Mouse (Mus musculus): ENCODE measurements around the gene Gm20388. TPM values are rescaled to one million over a fixed set of nuclear protein-coding genes. Genes with fewer than 3 reads are reported as not detected.
A peak's percentile ranks its signal among the peaks of the same experiment; 100 is the strongest.

Gene Gm20388
- polyA plus RNA-seq, 1 experiment from 2014 or later: not detected

DNA sequence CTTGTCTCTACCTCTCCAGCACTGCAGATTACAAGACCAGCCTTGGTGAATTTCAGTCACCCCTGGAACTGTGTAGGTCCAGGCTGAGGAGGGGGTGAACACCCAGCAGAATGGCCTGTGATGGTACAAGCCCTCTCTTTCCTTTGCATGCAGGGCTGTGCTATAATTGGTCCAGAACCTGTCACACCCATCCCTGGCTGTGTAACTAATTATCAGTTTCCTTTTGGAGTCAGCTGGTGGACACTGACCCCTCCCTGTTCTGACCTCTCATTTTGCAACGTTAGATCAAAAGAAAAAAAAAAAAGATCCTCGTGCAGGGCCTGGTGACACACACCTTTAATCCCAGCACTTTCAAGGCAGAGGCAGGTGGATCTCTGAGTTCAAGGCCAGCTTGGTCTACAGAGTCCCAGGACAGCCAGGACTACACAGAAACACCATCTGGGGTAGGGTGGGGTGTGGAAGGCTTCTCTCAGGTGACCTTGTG is 2032.5 kb downstream of the Gm20388 start:
- ATAC-seq (ENCODE audit: insufficient number of reproducible peaks, low FRiP score, low TSS enrichment, low read depth) (no peak), DNase-seq (ENCODE audit: low spot score) (no peak)
- H3K36me3 ChIP-seq (ENCODE audit: control insufficient read depth, insufficient read depth, low read length): no peaks in the 10 kb centered on the region
- no peaks in the 10 kb centered on the region for H3K9me3 ChIP-seq (ENCODE audit: control insufficient read depth, low read length)
- no peak overlapping the region for H3K9ac ChIP-seq (ENCODE audit: low read length)
- no peak overlapping the region for H3K4me3 ChIP-seq (ENCODE audit: low read depth, low read length)
- no peak overlapping the region for H3K4me2 ChIP-seq (ENCODE audit: low read depth, severe bottlenecking)
- 35% methylated on average over 2 of the region's 2 CpGs for WGBS
- H3K27me3 ChIP-seq (ENCODE audit: control insufficient read depth, insufficient read depth, low read length): no peaks in the 10 kb centered on the region
- H3K4me1 ChIP-seq (ENCODE audit: control insufficient read depth, insufficient read depth, low read length): peaks cover 11% of the 10 kb centered on the region
- no peak overlapping the region for H3K27ac ChIP-seq (replicated peaks; ENCODE audit: low read depth, low read length)

DNA sequence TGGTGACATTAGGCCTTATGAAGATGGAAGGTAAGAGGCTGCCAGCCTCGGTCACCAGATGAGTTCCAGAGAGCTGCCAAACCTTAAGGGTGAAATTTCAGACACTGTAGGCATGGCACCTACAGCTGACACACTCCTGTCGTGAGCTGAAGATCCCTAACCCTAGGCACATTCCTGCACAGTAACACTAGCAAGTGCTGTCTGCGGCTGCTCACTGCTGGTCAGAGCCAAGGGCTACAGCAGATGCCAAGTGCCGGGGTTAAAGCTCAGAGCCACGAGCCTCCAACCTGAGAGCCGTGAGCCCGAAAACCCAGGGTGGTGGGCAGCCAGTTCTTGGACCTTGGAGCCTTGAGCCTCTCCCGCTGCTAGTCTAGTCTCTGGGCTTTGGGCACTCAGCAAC is 2033.1 kb downstream of the Gm20388 start:
- 80% methylated on average over 8 of the region's 8 CpGs for WGBS

DNA sequence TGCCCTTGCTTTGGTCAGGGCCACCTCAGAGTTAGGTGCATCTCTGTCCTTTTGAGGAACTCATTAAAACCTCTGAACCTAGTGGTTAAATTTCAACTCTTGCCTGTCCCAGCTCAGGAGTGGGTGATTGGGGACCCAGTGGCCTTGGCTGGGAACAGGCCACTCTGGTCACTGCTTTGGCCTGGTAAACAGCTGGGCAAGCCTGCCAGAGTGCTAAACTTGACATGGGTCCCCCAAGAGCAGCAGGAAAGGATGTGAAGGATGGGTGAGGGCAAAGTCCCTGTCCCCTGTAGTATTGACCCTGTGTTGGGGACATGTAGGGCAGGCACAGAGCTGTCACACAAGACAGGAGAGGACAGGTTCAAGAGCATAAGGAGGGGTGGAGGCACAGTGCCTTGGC is 2034.2 kb downstream of the Gm20388 start, which contains the start of gene Car5a:
Car5a (minus strand) TSS at position 74 of the 400 bp plus-strand sequence.
- H3K4me3 ChIP-seq (ENCODE audit: low read depth, low read length): no peak within 1 kb of the TSS
- ATAC-seq (ENCODE audit: insufficient number of reproducible peaks, low FRiP score, low TSS enrichment, low read depth) (no peak), DNase-seq (ENCODE audit: low spot score) (no peak)
- H3K36me3 ChIP-seq (ENCODE audit: control insufficient read depth, insufficient read depth, low read length): no peaks in the 10 kb centered on the region
- no peak within 1 kb of the TSS for H3K27ac ChIP-seq (replicated peaks; ENCODE audit: low read depth, low read length)
- no peaks in the 10 kb centered on the region for H3K9me3 ChIP-seq (ENCODE audit: control insufficient read depth, low read length)
- no peak within 1 kb of the TSS for H3K4me2 ChIP-seq (ENCODE audit: low read depth, severe bottlenecking)
- no peaks in the 10 kb centered on the region for H3K27me3 ChIP-seq (ENCODE audit: control insufficient read depth, insufficient read depth, low read length)
- peaks cover 21% of the 10 kb centered on the region for H3K4me1 ChIP-seq (ENCODE audit: control insufficient read depth, insufficient read depth, low read length)
- H3K9ac ChIP-seq (ENCODE audit: low read length): no peak within 1 kb of the TSS

More for the DNA sequence above, 2033.1 kb downstream of the Gm20388 start:
- DNase-seq (ENCODE audit: low spot score) (no peak), ATAC-seq (ENCODE audit: insufficient number of reproducible peaks, low FRiP score, low TSS enrichment, low read depth) (no peak)
- Histone ChIP-seq H3K4me1 (ENCODE audit: control insufficient read depth, insufficient read depth, low read length) (peaks cover 16% of the 10 kb centered on the region), H3K9me3 (ENCODE audit: control insufficient read depth, low read length) (no peaks in the 10 kb centered on the region), H3K4me2 (ENCODE audit: low read depth, severe bottlenecking) (no peak overlapping the region), H3K36me3 (ENCODE audit: control insufficient read depth, insufficient read depth, low read length) (no peaks in the 10 kb centered on the region), H3K9ac (ENCODE audit: low read length) (no peak overlapping the region), H3K27me3 (ENCODE audit: control insufficient read depth, insufficient read depth, low read length) (no peaks in the 10 kb centered on the region), H3K4me3 (ENCODE audit: low read depth, low read length) (no peak overlapping the region), H3K27ac (replicated peaks; ENCODE audit: low read depth, low read length) (no peak overlapping the region)

GRCm38 (mm10) chr8:121946351-121946750 is 2035.7 kb downstream of the Gm20388 start:
- H3K27me3 ChIP-seq (ENCODE audit: control insufficient read depth, insufficient read depth, low read length): no peaks in the 10 kb centered on the region
- H3K4me1 ChIP-seq (ENCODE audit: control insufficient read depth, insufficient read depth, low read length): peaks cover 21% of the 10 kb centered on the region
- H3K9ac ChIP-seq (ENCODE audit: low read length): no peak overlapping the region
- ATAC-seq (ENCODE audit: insufficient number of reproducible peaks, low FRiP score, low TSS enrichment, low read depth) (no peak), DNase-seq (ENCODE audit: low spot score) (no peak)
- H3K9me3 ChIP-seq (ENCODE audit: control insufficient read depth, low read length): no peaks in the 10 kb centered on the region
- no peak overlapping the region for H3K4me3 ChIP-seq (ENCODE audit: low read depth, low read length)
- H3K4me2 ChIP-seq (ENCODE audit: low read depth, severe bottlenecking): no peak overlapping the region
- WGBS: 83% methylated on average over 7 of the region's 7 CpGs
- H3K27ac ChIP-seq (replicated peaks; ENCODE audit: low read depth, low read length): no peak overlapping the region
- H3K36me3 ChIP-seq (ENCODE audit: control insufficient read depth, insufficient read depth, low read length): no peaks in the 10 kb centered on the region

DNA sequence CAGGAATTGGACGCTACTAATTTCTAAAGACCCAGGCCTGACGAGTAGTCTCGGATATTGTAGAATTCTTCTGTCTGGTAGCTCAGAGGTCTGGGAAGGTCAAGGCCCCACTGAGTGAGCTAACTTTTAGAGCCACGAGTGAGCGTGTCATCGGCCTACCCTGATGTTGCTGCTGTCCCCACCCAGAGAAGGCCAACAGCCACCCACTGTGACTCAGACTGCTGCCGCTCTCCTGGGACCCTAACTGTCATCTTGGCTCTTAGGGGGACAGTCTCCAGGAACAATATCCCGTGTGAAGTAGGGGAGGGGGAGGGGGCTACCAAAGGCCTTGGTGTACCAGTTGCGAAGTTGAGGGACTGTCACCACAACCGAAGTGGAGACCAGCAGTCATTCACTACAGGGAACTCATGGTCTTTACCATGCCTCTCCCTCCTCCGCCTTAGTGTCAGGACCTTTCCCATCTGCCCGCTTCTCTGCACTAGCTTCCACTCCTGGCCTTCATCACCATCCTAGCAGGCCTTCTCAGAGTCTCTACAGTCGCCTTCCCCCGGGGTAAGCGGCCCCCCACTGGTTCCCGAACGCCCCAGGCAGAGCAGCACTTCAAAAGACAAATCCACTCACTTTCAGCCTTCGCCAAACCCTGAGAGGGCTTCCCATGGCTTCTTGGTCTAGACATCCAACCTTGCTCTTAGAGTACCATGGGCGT is 2036.6 kb downstream of the Gm20388 start:
- DNase-seq (ENCODE audit: low spot score) (no peak), ATAC-seq (ENCODE audit: insufficient number of reproducible peaks, low FRiP score, low TSS enrichment, low read depth) (no peak)
- WGBS: 28% methylated on average over 19 of the region's 19 CpGs
- H3K9ac ChIP-seq (ENCODE audit: low read length): peak overlapping the region; percentile 67
- H3K36me3 ChIP-seq (ENCODE audit: control insufficient read depth, insufficient read depth, low read length): no peaks in the 10 kb centered on the region
- H3K9me3 ChIP-seq (ENCODE audit: control insufficient read depth, low read length): no peaks in the 10 kb centered on the region
- H3K27me3 ChIP-seq (ENCODE audit: control insufficient read depth, insufficient read depth, low read length): no peaks in the 10 kb centered on the region
- H3K4me1 ChIP-seq (ENCODE audit: control insufficient read depth, insufficient read depth, low read length): peaks cover 23% of the 10 kb centered on the region
- peak overlapping the region; percentile 88 for H3K27ac ChIP-seq (replicated peaks; ENCODE audit: low read depth, low read length)
- peak overlapping the region; percentile 72 for H3K4me2 ChIP-seq (ENCODE audit: low read depth, severe bottlenecking)
- H3K4me3 ChIP-seq (ENCODE audit: low read depth, low read length): peak overlapping the region; percentile 32

DNA sequence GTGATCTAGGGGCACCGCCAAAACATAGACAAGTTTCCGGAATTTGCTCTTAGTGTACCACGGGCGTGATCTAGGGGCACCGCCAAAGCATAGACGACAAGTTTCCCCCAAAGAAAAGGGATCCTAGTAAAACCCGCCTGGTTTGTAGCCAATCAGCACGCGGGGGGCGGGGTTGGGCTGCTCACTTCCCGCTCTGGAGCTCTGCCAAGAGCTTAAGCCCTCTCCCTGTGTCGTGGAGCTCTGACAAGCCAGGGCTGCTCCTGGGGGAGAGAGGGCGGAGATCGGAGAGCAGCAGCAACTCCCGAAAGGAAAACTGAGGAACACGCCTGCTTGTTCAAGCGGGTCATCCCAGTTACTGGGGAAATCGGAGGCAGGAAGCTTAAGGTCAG is 2037.1 kb downstream of the Gm20388 start:
- Histone ChIP-seq H3K4me1 (ENCODE audit: control insufficient read depth, insufficient read depth, low read length) (peaks cover 23% of the 10 kb centered on the region), H3K4me2 (ENCODE audit: low read depth, severe bottlenecking) (peak overlapping the region; percentile 72), H3K27me3 (ENCODE audit: control insufficient read depth, insufficient read depth, low read length) (no peaks in the 10 kb centered on the region), H3K9me3 (ENCODE audit: control insufficient read depth, low read length) (no peaks in the 10 kb centered on the region), H3K9ac (ENCODE audit: low read length) (peak overlapping the region; percentile 67), H3K36me3 (ENCODE audit: control insufficient read depth, insufficient read depth, low read length) (no peaks in the 10 kb centered on the region), H3K4me3 (ENCODE audit: low read depth, low read length) (peak overlapping the region; percentile 32), H3K27ac (replicated peaks; ENCODE audit: low read depth, low read length) (peak overlapping the region; percentile 88)
- peak; percentile 96 for DNase-seq (ENCODE audit: low spot score)
- peak; percentile 49; the same call in 1 of the 2 replicates for ATAC-seq (ENCODE audit: insufficient number of reproducible peaks, low FRiP score, low TSS enrichment, low read depth)
- under 1% methylated on average over 18 of the region's 18 CpGs for WGBS

DNA sequence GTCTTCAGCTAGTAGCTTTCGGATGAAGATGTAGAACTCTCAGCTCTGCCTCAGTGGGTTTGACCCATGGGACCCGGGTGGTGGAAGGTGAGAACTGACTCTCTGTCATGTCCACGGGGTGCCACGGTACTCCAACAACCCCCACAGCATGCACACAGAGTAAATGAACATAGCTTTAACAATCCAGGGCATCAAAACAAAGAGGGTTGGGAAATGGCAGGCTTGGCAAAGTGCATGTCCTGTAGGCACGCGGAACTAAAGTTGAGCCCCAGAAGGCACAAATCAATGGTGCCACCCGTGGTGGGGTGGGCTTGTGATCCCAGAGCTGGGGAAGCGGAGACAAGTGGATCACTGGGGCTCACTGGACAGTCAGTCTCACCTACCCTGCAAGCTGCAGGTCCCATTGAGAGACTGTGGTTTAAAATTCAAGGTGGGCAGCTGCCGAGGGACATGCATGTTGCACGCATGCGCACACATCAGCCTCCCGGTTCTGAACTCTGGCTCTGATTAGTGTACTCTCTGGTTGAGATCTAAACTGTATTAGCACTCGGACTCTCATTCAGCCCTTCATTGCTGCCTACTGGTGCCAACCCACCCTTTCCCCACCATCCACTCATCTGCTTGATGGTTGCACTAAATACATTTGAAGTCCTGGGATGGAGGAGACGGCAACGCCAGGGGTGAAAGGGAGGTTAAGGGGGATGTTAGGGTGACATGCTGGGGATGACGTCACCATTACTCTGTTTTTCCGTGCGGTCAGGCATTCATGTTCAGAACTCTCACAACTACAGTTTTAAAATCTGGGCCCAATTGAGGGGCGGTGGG is 2037.9 kb downstream of the Gm20388 start:
- Histone ChIP-seq H3K36me3 (ENCODE audit: control insufficient read depth, insufficient read depth, low read length) (peaks cover 4% of the 10 kb centered on the region; the same call in 1 of the 2 replicates), H3K27me3 (ENCODE audit: control insufficient read depth, insufficient read depth, low read length) (no peaks in the 10 kb centered on the region), H3K4me1 (ENCODE audit: control insufficient read depth, insufficient read depth, low read length) (peaks cover 23% of the 10 kb centered on the region), H3K27ac (replicated peaks; ENCODE audit: low read depth, low read length) (peak overlapping the region; percentile 88), H3K4me2 (ENCODE audit: low read depth, severe bottlenecking) (peak overlapping the region; percentile 72), H3K9me3 (ENCODE audit: control insufficient read depth, low read length) (no peaks in the 10 kb centered on the region), H3K9ac (ENCODE audit: low read length) (peak overlapping the region; percentile 53; the same call in 1 of the 2 replicates), H3K4me3 (ENCODE audit: low read depth, low read length) (peak overlapping the region; percentile 32)
- WGBS: 60% methylated on average over 19 of the region's 19 CpGs
- ATAC-seq (ENCODE audit: insufficient number of reproducible peaks, low FRiP score, low TSS enrichment, low read depth) (no peak), DNase-seq (ENCODE audit: low spot score) (no peak)

DNA sequence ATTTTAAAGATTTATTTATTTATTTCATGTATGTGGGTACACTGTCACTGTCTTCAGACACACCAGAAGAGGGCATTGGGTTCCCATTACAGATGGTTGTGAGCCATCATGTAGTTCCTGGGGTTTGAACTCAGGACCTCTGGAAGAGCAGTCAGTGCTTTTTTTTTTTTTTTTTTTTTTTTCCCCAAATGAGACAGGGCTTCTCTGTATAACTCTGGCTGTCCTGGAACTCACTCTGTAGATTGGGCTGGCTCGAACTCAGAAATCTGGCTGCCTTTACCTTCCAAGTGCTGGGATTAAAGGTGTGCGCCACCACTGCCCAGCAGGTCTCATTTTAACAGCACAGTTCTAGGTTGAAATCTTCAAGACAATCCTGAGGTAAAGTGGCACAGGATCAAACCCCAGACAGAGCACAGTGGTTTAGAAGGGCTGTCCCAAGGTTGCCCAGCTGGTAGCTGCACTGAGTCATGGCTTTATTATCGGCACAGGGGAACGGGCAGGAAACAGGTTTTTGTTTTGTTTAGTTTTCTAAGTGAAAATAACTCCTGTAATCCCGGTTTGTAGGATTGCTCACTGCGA is 2038.7 kb downstream of the Gm20388 start, which contains the start of gene Banp:
Banp (plus strand) TSS at position 529 of the 579 bp plus-strand sequence.
- Histone ChIP-seq H3K4me3 (ENCODE audit: low read depth, low read length) (peak within 1 kb of the TSS; percentile 90), H3K36me3 (ENCODE audit: control insufficient read depth, insufficient read depth, low read length) (peaks cover 4% of the 10 kb centered on the region; the same call in 1 of the 2 replicates), H3K4me2 (ENCODE audit: low read depth, severe bottlenecking) (peak within 1 kb of the TSS; percentile 93), H3K4me1 (ENCODE audit: control insufficient read depth, insufficient read depth, low read length) (peaks cover 23% of the 10 kb centered on the region), H3K27ac (replicated peaks; ENCODE audit: low read depth, low read length) (peak within 1 kb of the TSS; percentile 92), H3K9ac (ENCODE audit: low read length) (peak within 1 kb of the TSS; percentile 92), H3K9me3 (ENCODE audit: control insufficient read depth, low read length) (no peaks in the 10 kb centered on the region), H3K27me3 (ENCODE audit: control insufficient read depth, insufficient read depth, low read length) (no peaks in the 10 kb centered on the region)
- whole genome bisulfite sequencing: 67% methylated on average over 6 of the region's 6 CpGs
- no peak for ATAC-seq (ENCODE audit: insufficient number of reproducible peaks, low FRiP score, low TSS enrichment, low read depth)
- no peak for DNase-seq (ENCODE audit: low spot score)
